Mouse (Mus musculus): ENCODE measurements at regions not wholly inside any gene's neighbourhood (a gene's known extent, or its start where the extent isn't known, plus 50 kb on each side); places are given as distances from the start of the nearest gene placed in this dataset.

GRCm38 (mm10) chr2:9081746-9082145 lies 799.3 kb upstream of the 4930412O13Rik start:
- H3K9me3 ChIP-seq, result no peaks in the 10 kb centered on the region
- no peak for ATAC-seq (ENCODE audit: low FRiP score, low read depth)
- H3K4me2 ChIP-seq, result no peak overlapping the region
- H3K4me3 ChIP-seq, result no peak overlapping the region
- no peak overlapping the region for H3K27ac ChIP-seq (replicated peaks)
- no peak overlapping the region for H3K9ac ChIP-seq
- H3K36me3 ChIP-seq, result no peaks in the 10 kb centered on the region
- H3K4me1 ChIP-seq (replicated peaks), result peaks cover 8% of the 10 kb centered on the region; the same call in 1 of the 2 replicates
- 89% methylated on average over 1 of the region's 1 CpGs for WGBS
- no peaks in the 10 kb centered on the region for H3K27me3 ChIP-seq

- H3K9me3 ChIP-seq, result no peaks in the 10 kb centered on the region
- H3K4me1 ChIP-seq (replicated peaks), result no peaks in the 10 kb centered on the region
- H3K9ac ChIP-seq, result no peak overlapping the region
- 80% methylated on average over 4 of the region's 4 CpGs for WGBS
- H3K36me3 ChIP-seq, result no peaks in the 10 kb centered on the region
- H3K27ac ChIP-seq (replicated peaks), result no peak overlapping the region
- no peak overlapping the region for H3K4me2 ChIP-seq
- no peaks in the 10 kb centered on the region for H3K27me3 ChIP-seq
- no peak for ATAC-seq (ENCODE audit: low FRiP score, low read depth)
- no peak overlapping the region for H3K4me3 ChIP-seq
These were observed 785.7 kb upstream of the 4930412O13Rik start for GRCm38 (mm10) chr2:9095317-9095716.

GRCm38 (mm10) chr2:9116697-9117096 lies 764.4 kb upstream of the 4930412O13Rik start:
- 86% methylated on average over 3 of the region's 3 CpGs for WGBS
- no peak overlapping the region for H3K27ac ChIP-seq (replicated peaks)
- no peak for ATAC-seq (ENCODE audit: low FRiP score, low read depth)
- H3K9ac ChIP-seq, result no peak overlapping the region
- H3K27me3 ChIP-seq, result no peaks in the 10 kb centered on the region
- no peaks in the 10 kb centered on the region for H3K9me3 ChIP-seq
- no peak overlapping the region for H3K4me2 ChIP-seq
- no peak overlapping the region for H3K4me3 ChIP-seq
- H3K4me1 ChIP-seq (replicated peaks), result no peaks in the 10 kb centered on the region
- no peaks in the 10 kb centered on the region for H3K36me3 ChIP-seq

- H3K27me3 ChIP-seq, result no peaks in the 10 kb centered on the region
- 58% methylated on average over 5 of the region's 5 CpGs for WGBS
- H3K27ac ChIP-seq (replicated peaks), result no peak overlapping the region
- no peaks in the 10 kb centered on the region for H3K9me3 ChIP-seq
- H3K4me1 ChIP-seq (replicated peaks), result no peaks in the 10 kb centered on the region
- H3K4me3 ChIP-seq, result no peak overlapping the region
- ATAC-seq (ENCODE audit: low FRiP score, low read depth), result peak; percentile 38; the same call in 1 of the 2 replicates
- H3K36me3 ChIP-seq, result no peaks in the 10 kb centered on the region
- H3K9ac ChIP-seq, result no peak overlapping the region
- no peak overlapping the region for H3K4me2 ChIP-seq
These were observed 763.5 kb upstream of the 4930412O13Rik start for GRCm38 (mm10) chr2:9117523-9117922.

- Histone ChIP-seq H3K9ac (no peak overlapping the region), H3K4me2 (no peak overlapping the region), H3K27me3 (no peaks in the 10 kb centered on the region), H3K9me3 (no peaks in the 10 kb centered on the region), H3K27ac (replicated peaks) (no peak overlapping the region), H3K4me3 (no peak overlapping the region), H3K36me3 (no peaks in the 10 kb centered on the region), H3K4me1 (replicated peaks) (no peaks in the 10 kb centered on the region)
- no peak for ATAC-seq (ENCODE audit: low FRiP score, low read depth)
- WGBS, result 49% methylated on average over 4 of the region's 4 CpGs
These were observed 744.1 kb upstream of the 4930412O13Rik start for GRCm38 (mm10) chr2:9136963-9137362.

- Histone ChIP-seq H3K4me3 (no peak overlapping the region), H3K9ac (no peak overlapping the region), H3K4me2 (no peak overlapping the region), H3K27ac (replicated peaks) (no peak overlapping the region), H3K9me3 (no peaks in the 10 kb centered on the region), H3K27me3 (no peaks in the 10 kb centered on the region), H3K36me3 (no peaks in the 10 kb centered on the region), H3K4me1 (replicated peaks) (no peaks in the 10 kb centered on the region)
- ATAC-seq (ENCODE audit: low FRiP score, low read depth), result no peak
- 80% methylated on average over 1 of the region's 1 CpGs for WGBS
These were observed 739.6 kb upstream of the 4930412O13Rik start for GRCm38 (mm10) chr2:9141411-9141810.

GRCm38 (mm10) chr2:9155604-9156003 lies 725.4 kb upstream of the 4930412O13Rik start:
- no peaks in the 10 kb centered on the region for H3K9me3 ChIP-seq
- H3K9ac ChIP-seq, result no peak overlapping the region
- H3K27ac ChIP-seq (replicated peaks), result no peak overlapping the region
- 94% methylated on average over 5 of the region's 5 CpGs for WGBS
- H3K36me3 ChIP-seq, result no peaks in the 10 kb centered on the region
- no peak overlapping the region for H3K4me2 ChIP-seq
- no peaks in the 10 kb centered on the region for H3K4me1 ChIP-seq (replicated peaks)
- ATAC-seq (ENCODE audit: low FRiP score, low read depth), result no peak
- H3K27me3 ChIP-seq, result no peaks in the 10 kb centered on the region
- H3K4me3 ChIP-seq, result no peak overlapping the region

- no peak for ATAC-seq (ENCODE audit: low FRiP score, low read depth)
- H3K4me2 ChIP-seq, result no peak overlapping the region
- no peaks in the 10 kb centered on the region for H3K27me3 ChIP-seq
- H3K4me1 ChIP-seq (replicated peaks), result no peaks in the 10 kb centered on the region
- H3K27ac ChIP-seq (replicated peaks), result no peak overlapping the region
- no peak overlapping the region for H3K4me3 ChIP-seq
- no peaks in the 10 kb centered on the region for H3K36me3 ChIP-seq
- no peaks in the 10 kb centered on the region for H3K9me3 ChIP-seq
- H3K9ac ChIP-seq, result no peak overlapping the region
These were observed 720.9 kb upstream of the 4930412O13Rik start for GRCm38 (mm10) chr2:9160181-9160580.

GRCm38 (mm10) chr2:9163819-9164560 lies 717.1 kb upstream of the 4930412O13Rik start:
- Histone ChIP-seq H3K27me3 (no peaks in the 10 kb centered on the region), H3K9me3 (no peaks in the 10 kb centered on the region), H3K9ac (no peak overlapping the region), H3K36me3 (no peaks in the 10 kb centered on the region), H3K4me3 (no peak overlapping the region), H3K27ac (replicated peaks) (no peak overlapping the region), H3K4me2 (no peak overlapping the region), H3K4me1 (replicated peaks) (no peaks in the 10 kb centered on the region)
- ATAC-seq (ENCODE audit: low FRiP score, low read depth), result no peak
- 92% methylated on average over 5 of the region's 5 CpGs for whole genome bisulfite sequencing

- ATAC-seq (ENCODE audit: low FRiP score, low read depth), result no peak
- no peaks in the 10 kb centered on the region for H3K4me1 ChIP-seq (replicated peaks)
- WGBS, result 74% methylated on average over 5 of the region's 5 CpGs
- H3K27ac ChIP-seq (replicated peaks), result no peak overlapping the region
- no peaks in the 10 kb centered on the region for H3K9me3 ChIP-seq
- H3K9ac ChIP-seq, result no peak overlapping the region
- no peak overlapping the region for H3K4me2 ChIP-seq
- H3K27me3 ChIP-seq, result no peaks in the 10 kb centered on the region
- H3K4me3 ChIP-seq, result no peak overlapping the region
- H3K36me3 ChIP-seq, result no peaks in the 10 kb centered on the region
These were observed 698.9 kb upstream of the 4930412O13Rik start for GRCm38 (mm10) chr2:9182127-9182526.

GRCm38 (mm10) chr2:9184243-9184642 lies 696.8 kb upstream of the 4930412O13Rik start:
- H3K36me3 ChIP-seq, result no peaks in the 10 kb centered on the region
- no peak overlapping the region for H3K27ac ChIP-seq (replicated peaks)
- WGBS, result 94% methylated on average over 4 of the region's 4 CpGs
- H3K4me2 ChIP-seq, result no peak overlapping the region
- no peaks in the 10 kb centered on the region for H3K4me1 ChIP-seq (replicated peaks)
- no peak overlapping the region for H3K9ac ChIP-seq
- H3K4me3 ChIP-seq, result no peak overlapping the region
- ATAC-seq (ENCODE audit: low FRiP score, low read depth), result no peak
- no peaks in the 10 kb centered on the region for H3K9me3 ChIP-seq
- H3K27me3 ChIP-seq, result no peaks in the 10 kb centered on the region

- 83% methylated on average over 2 of the region's 2 CpGs for WGBS
- H3K9me3 ChIP-seq, result no peaks in the 10 kb centered on the region
- no peak overlapping the region for H3K4me2 ChIP-seq
- no peak overlapping the region for H3K9ac ChIP-seq
- ATAC-seq (ENCODE audit: low FRiP score, low read depth), result no peak
- H3K36me3 ChIP-seq, result no peaks in the 10 kb centered on the region
- no peaks in the 10 kb centered on the region for H3K4me1 ChIP-seq (replicated peaks)
- no peak overlapping the region for H3K4me3 ChIP-seq
- no peaks in the 10 kb centered on the region for H3K27me3 ChIP-seq
- H3K27ac ChIP-seq (replicated peaks), result no peak overlapping the region
These were observed 695.1 kb upstream of the 4930412O13Rik start for GRCm38 (mm10) chr2:9185780-9186483.
